Mouse (Mus musculus) neural tube, embryonic 14.5 days (tissue): Measurements from ENCODE around the gene Olfr828. TPM values are rescaled to one million over a fixed set of nuclear protein-coding genes. Genes with fewer than 3 reads are reported as not detected.
A peak's percentile ranks its signal among the peaks of the same experiment; 100 is the strongest.

Experiments
- ATAC-seq: fragments of 200-750 bp; cut with Nextera tagmentation; 2 replicates; pipeline ENCODE4 v1.8.0; 2017; ENCODE audit warnings: low read depth, mild to moderate bottlenecking, moderate TSS enrichment, moderate library complexity
- H3K27ac ChIP-seq: fragments of 300-500 bp; sonication (generic); 2 replicates; pipeline ENCODE4 v1.5.1; 2014; ENCODE audit warnings: low read depth, mild to moderate bottlenecking, control low read depth, low read length, moderate library complexity, mixed read lengths
- H3K27me3 ChIP-seq: fragments of 300-500 bp; sonication (generic); 2 replicates; pipeline ENCODE4 v1.6.1; 2014; ENCODE audit warnings: low read length; ENCODE audit not compliant: control insufficient read depth, insufficient read depth
- H3K36me3 ChIP-seq: fragments of 300-500 bp; sonication (generic); 2 replicates; pipeline ENCODE4 v1.6.1; 2014; ENCODE audit warnings: low read length, mixed read lengths; ENCODE audit not compliant: control insufficient read depth, insufficient read depth
- H3K4me1 ChIP-seq: fragments of 300-500 bp; sonication (generic); 2 replicates; pipeline ENCODE4 v1.6.1; 2014; ENCODE audit warnings: low read length; ENCODE audit not compliant: control insufficient read depth, insufficient read depth
- H3K4me2 ChIP-seq: fragments of 300-500 bp; sonication (generic); 2 replicates; pipeline ENCODE4 v1.6.1; 2014; ENCODE audit warnings: mild to moderate bottlenecking, low read depth, low read length, control low read depth
- H3K4me3 ChIP-seq: fragments of 300-500 bp; sonication (generic); 2 replicates; pipeline ENCODE4 v1.5.1; 2014; ENCODE audit warnings: low read depth, low read length, control low read depth, mixed read lengths
- H3K9ac ChIP-seq: fragments of 300-500 bp; sonication (generic); replicated peaks from 2 replicates; pipeline ENCODE4 v1.6.1; 2014; ENCODE audit warnings: low read depth, mild to moderate bottlenecking, control low read depth, low read length, mixed read lengths
- H3K9me3 ChIP-seq: fragments of 300-500 bp; sonication (generic); 2 replicates; pipeline ENCODE4 v1.6.1; 2016; ENCODE audit warnings: low read length; ENCODE audit not compliant: control insufficient read depth
- WGBS: fragments of 180-500 bp; shearing (Covaris S2); extraction: QIAGEN DNeasy Blood & Tissue Kit; methylation state at CpG from one replicate; pipeline ENCODE4 v1.1.7; 2014; 5-methylcytosine and 5-hydroxymethylcytosine counted together
- polyA plus RNA-seq: library from polyadenylated mRNA; unstranded; fragments of >200 nt; fragmentation: Nextera tagmentation; extraction: Ambion mirVana; gene quantifications from 2 replicates; pipeline ENCODE4 v1.2.1, GENCODE M21; 2014

Gene Olfr828
- polyA plus RNA-seq, result not detected in 2 replicates

GRCm38 (mm10) chr9:18819426-18819825 lies at the start of gene Olfr828:
Olfr828 (minus strand) TSS chr9:18819526.
- Histone ChIP-seq H3K4me2 (no peak within 1 kb of the TSS), H3K36me3 (no peaks in the 10 kb centered on the region), H3K27ac (no peak within 1 kb of the TSS), H3K4me3 (no peak within 1 kb of the TSS), H3K27me3 (no peaks in the 10 kb centered on the region), H3K9me3 (no peaks in the 10 kb centered on the region), H3K4me1 (no peaks in the 10 kb centered on the region), H3K9ac (no peak within 1 kb of the TSS)
- ATAC-seq, result no peak

GRCm38 (mm10) chr9:18854633-18855032 lies 35.3 kb upstream of the Olfr828 start, which contains the start of gene Olfr829:
Olfr829 (plus strand) TSS chr9:18854933.
- Histone ChIP-seq H3K27me3 (no peaks in the 10 kb centered on the region), H3K4me1 (no peaks in the 10 kb centered on the region), H3K36me3 (no peaks in the 10 kb centered on the region), H3K27ac (no peak within 1 kb of the TSS), H3K4me2 (no peak within 1 kb of the TSS), H3K9ac (no peak within 1 kb of the TSS), H3K4me3 (no peak within 1 kb of the TSS), H3K9me3 (no peaks in the 10 kb centered on the region)
- 79% methylated on average over 1 of the region's 1 CpGs for WGBS
- no peak for ATAC-seq

- no peaks in the 10 kb centered on the region for H3K4me1 ChIP-seq
- H3K27me3 ChIP-seq, result no peaks in the 10 kb centered on the region
- no peaks in the 10 kb centered on the region for H3K36me3 ChIP-seq
- WGBS, result 60% methylated on average over 7 of the region's 7 CpGs
- no peak for ATAC-seq
- no peak overlapping the region for H3K4me3 ChIP-seq
- H3K9ac ChIP-seq, result no peak overlapping the region
- H3K27ac ChIP-seq, result no peak overlapping the region
- no peaks in the 10 kb centered on the region for H3K9me3 ChIP-seq
- no peak overlapping the region for H3K4me2 ChIP-seq
These were observed 34.0 kb downstream of the Olfr828 start for GRCm38 (mm10) chr9:18785316-18785715.

- Histone ChIP-seq H3K27me3 (no peaks in the 10 kb centered on the region), H3K4me3 (no peak overlapping the region), H3K9me3 (no peaks in the 10 kb centered on the region), H3K9ac (no peak overlapping the region), H3K4me2 (no peak overlapping the region), H3K27ac (no peak overlapping the region), H3K36me3 (no peaks in the 10 kb centered on the region), H3K4me1 (no peaks in the 10 kb centered on the region)
- WGBS, result 67% methylated on average over 24 of the region's 24 CpGs
- peak; percentile 75 for ATAC-seq
These were observed 39.9 kb downstream of the Olfr828 start for GRCm38 (mm10) chr9:18779476-18779875.

- no peak overlapping the region for H3K9ac ChIP-seq
- no peaks in the 10 kb centered on the region for H3K4me1 ChIP-seq
- 56% methylated on average over 1 of the region's 1 CpGs for WGBS
- H3K27ac ChIP-seq, result no peak overlapping the region
- no peak for ATAC-seq
- no peak overlapping the region for H3K4me2 ChIP-seq
- H3K27me3 ChIP-seq, result no peaks in the 10 kb centered on the region
- H3K9me3 ChIP-seq, result no peaks in the 10 kb centered on the region
- no peaks in the 10 kb centered on the region for H3K36me3 ChIP-seq
- H3K4me3 ChIP-seq, result no peak overlapping the region
These were observed 40.3 kb downstream of the Olfr828 start for GRCm38 (mm10) chr9:18778981-18779380.

Other genes with a start within 250 kb of the Olfr828 start
- gene Muc16, start 145.0 kb downstream of the Olfr828 start, polyA plus RNA-seq, result not detected in 2 replicates
- gene Olfr24, start 55.5 kb downstream of the Olfr828 start, polyA plus RNA-seq, result not detected in 2 replicates
- not detected in 2 replicates for gene Olfr829, start 35.4 kb upstream of the Olfr828 start, polyA plus RNA-seq
- not detected in 2 replicates for gene Olfr830, start 55.2 kb upstream of the Olfr828 start, polyA plus RNA-seq
- not detected in 2 replicates for gene Olfr832, start 117.6 kb upstream of the Olfr828 start, polyA plus RNA-seq
- gene Olfr834, start 168.5 kb upstream of the Olfr828 start, polyA plus RNA-seq, result not detected in 2 replicates
- not detected in 2 replicates for gene Olfr835, start 213.2 kb upstream of the Olfr828 start, polyA plus RNA-seq